Mouse (Mus musculus) limb, embryonic 15.5 days (tissue): ENCODE data around the gene Rdh9. TPM values are rescaled to one million over a fixed set of nuclear protein-coding genes. Genes with fewer than 3 reads are reported as not detected.
A peak's percentile ranks its signal among the peaks of the same experiment; 100 is the strongest.
"Not testable (repeated sequence)": the region's sequence is repeated elsewhere in the genome, so short reads cannot be mapped to it uniquely, and the experiment has no call there.

Source experiments
- ATAC-seq: fragments of 200-750 bp; cut with Nextera tagmentation; 2 replicates; pipeline ENCODE4 v1.8.0; 2017; ENCODE audit warnings: low read depth, moderate TSS enrichment; ENCODE audit not compliant: insufficient number of reproducible peaks, low FRiP score, low TSS enrichment
- H3K27ac ChIP-seq: fragments of 300-500 bp; sonication (generic); 2 replicates; pipeline ENCODE4 v1.5.1; 2015; ENCODE audit warnings: moderate library complexity, mild to moderate bottlenecking, inconsistent platforms
- H3K27me3 ChIP-seq: fragments of 300-500 bp; sonication (generic); 2 replicates; pipeline ENCODE4 v1.6.1; 2015; ENCODE audit warnings: inconsistent platforms
- H3K36me3 ChIP-seq: fragments of 300-500 bp; sonication (generic); 2 replicates; pipeline ENCODE4 v1.6.1; 2015; ENCODE audit warnings: inconsistent platforms
- H3K4me1 ChIP-seq: fragments of 300-500 bp; sonication (generic); 2 replicates; pipeline ENCODE4 v1.6.1; 2015; ENCODE audit warnings: inconsistent platforms
- H3K4me2 ChIP-seq: fragments of 300-500 bp; sonication (generic); 2 replicates; pipeline ENCODE4 v1.6.1; 2015; ENCODE audit warnings: mild to moderate bottlenecking, inconsistent platforms
- H3K4me3 ChIP-seq: fragments of 300-500 bp; sonication (generic); 2 replicates; pipeline ENCODE4 v1.5.1; 2015; ENCODE audit warnings: mild to moderate bottlenecking, inconsistent platforms
- H3K9ac ChIP-seq: fragments of 300-500 bp; sonication (generic); 2 replicates; pipeline ENCODE4 v1.6.1; 2015; ENCODE audit warnings: inconsistent platforms
- H3K9me3 ChIP-seq: fragments of 300-500 bp; sonication (generic); 2 replicates; pipeline ENCODE4 v1.6.1; 2016; ENCODE audit warnings: inconsistent platforms
- WGBS: fragments of 180-500 bp; shearing (Covaris S2); methylation state at CpG from one replicate; pipeline ENCODE4 v1.1.7; 2015; 5-methylcytosine and 5-hydroxymethylcytosine counted together
- polyA plus RNA-seq: library from polyadenylated mRNA; unstranded; fragments of >200 nt; fragmentation: Nextera tagmentation; extraction: Ambion mirVana; gene quantifications from 2 replicates; pipeline ENCODE4 v1.2.1, GENCODE M21; 2015

The Rdh9 gene
- polyA plus RNA-seq, 1 experiment from 2014 or later, result not detected

DNA sequence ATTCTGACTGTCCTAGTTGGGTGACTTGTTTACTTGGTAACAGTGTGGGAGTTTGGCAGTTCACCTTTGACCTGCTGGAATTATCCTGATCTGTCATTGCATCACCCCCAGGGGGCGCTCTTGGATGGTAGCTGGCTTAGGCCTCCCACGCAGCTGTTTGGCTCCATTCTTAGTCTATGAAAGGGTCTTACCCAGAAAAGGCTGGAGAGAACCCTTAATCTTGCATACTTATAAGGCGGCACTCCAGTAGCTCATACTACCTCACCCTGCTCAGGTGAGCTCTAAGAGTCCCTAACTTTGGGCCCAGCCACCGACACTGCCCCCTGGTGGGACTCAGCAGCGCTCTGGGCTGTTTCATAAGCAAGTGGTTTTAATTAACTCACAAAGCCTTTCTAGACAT lies 31.5 kb upstream of the Rdh9 start:
- no peak overlapping the region for H3K4me2 ChIP-seq
- H3K27me3 ChIP-seq, result no peaks in the 10 kb centered on the region
- H3K27ac ChIP-seq, result no peak overlapping the region
- H3K9me3 ChIP-seq, result no peaks in the 10 kb centered on the region
- WGBS, result 60% methylated on average over 5 of the region's 5 CpGs
- H3K4me1 ChIP-seq, result peaks cover 19% of the 10 kb centered on the region
- no peak for ATAC-seq
- no peak overlapping the region for H3K9ac ChIP-seq
- no peak overlapping the region for H3K4me3 ChIP-seq
- peaks cover 66% of the 10 kb centered on the region for H3K36me3 ChIP-seq

DNA sequence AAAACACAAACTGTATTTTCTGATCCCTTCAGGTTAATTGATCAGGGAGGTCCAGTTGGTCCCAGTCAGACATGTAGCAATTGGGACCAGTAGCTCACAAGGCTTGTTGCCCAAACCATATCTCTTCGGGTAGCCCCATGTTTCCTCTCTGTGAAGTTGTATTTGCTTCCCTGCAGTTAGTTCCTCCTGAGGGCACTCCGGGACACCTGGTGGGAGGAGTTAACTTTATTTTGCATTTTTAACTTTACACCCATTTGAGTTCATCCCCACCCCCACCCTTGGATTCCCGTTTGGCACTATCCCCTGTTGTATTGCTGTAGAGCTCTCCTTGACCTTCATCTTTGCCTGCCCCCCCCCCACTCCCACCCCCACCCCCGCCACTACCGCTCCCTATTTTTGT lies 30.3 kb upstream of the Rdh9 start:
- Histone ChIP-seq H3K9me3 (no peaks in the 10 kb centered on the region), H3K4me1 (peaks cover 9% of the 10 kb centered on the region), H3K27ac (no peak overlapping the region), H3K9ac (no peak overlapping the region), H3K4me2 (no peak overlapping the region), H3K27me3 (no peaks in the 10 kb centered on the region), H3K36me3 (peaks cover 66% of the 10 kb centered on the region), H3K4me3 (no peak overlapping the region)
- 70% methylated on average over 5 of the region's 5 CpGs for WGBS
- ATAC-seq, result no peak

DNA sequence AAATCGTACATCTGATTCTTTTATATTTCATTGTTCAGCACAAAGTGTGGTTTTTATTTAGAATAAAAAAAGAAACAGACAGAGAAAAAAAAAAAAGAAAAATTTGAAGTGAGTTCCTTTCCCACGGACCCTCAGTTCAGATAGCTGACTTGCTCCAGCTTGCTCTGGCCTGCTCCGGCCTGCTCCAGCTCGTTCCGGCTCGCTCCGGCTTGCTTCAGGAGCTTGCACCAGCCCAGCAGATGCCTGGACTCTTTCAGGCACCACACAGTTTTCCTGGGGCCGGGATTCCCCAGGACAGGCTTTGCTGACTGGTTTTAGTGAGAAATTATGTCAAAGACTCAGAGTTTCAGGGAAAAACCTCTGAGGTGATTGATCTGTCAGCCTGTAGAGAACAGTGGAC lies 28.9 kb upstream of the Rdh9 start:
- 82% methylated on average over 8 of the region's 8 CpGs for WGBS
- H3K27ac ChIP-seq, result no peak overlapping the region
- peaks cover 7% of the 10 kb centered on the region; the same call in 1 of the 2 replicates for H3K4me1 ChIP-seq
- H3K27me3 ChIP-seq, result no peaks in the 10 kb centered on the region
- H3K4me3 ChIP-seq, result no peak overlapping the region
- H3K9ac ChIP-seq, result no peak overlapping the region
- no peak for ATAC-seq
- no peaks in the 10 kb centered on the region for H3K9me3 ChIP-seq
- H3K36me3 ChIP-seq, result peaks cover 55% of the 10 kb centered on the region
- H3K4me2 ChIP-seq, result no peak overlapping the region

GRCm38 (mm10) chr10:127748847-127749612 lies 27.2 kb upstream of the Rdh9 start:
- H3K9ac ChIP-seq, result no peak overlapping the region
- H3K4me2 ChIP-seq, result no peak overlapping the region
- H3K9me3 ChIP-seq, result no peaks in the 10 kb centered on the region
- H3K4me1 ChIP-seq, result peaks cover 7% of the 10 kb centered on the region; the same call in 1 of the 2 replicates
- WGBS, result 10% methylated on average over 7 of the region's 8 CpGs
- H3K27me3 ChIP-seq, result no peaks in the 10 kb centered on the region
- peaks cover 37% of the 10 kb centered on the region for H3K36me3 ChIP-seq
- ATAC-seq, result no peak
- H3K27ac ChIP-seq, result no peak overlapping the region
- no peak overlapping the region for H3K4me3 ChIP-seq

DNA sequence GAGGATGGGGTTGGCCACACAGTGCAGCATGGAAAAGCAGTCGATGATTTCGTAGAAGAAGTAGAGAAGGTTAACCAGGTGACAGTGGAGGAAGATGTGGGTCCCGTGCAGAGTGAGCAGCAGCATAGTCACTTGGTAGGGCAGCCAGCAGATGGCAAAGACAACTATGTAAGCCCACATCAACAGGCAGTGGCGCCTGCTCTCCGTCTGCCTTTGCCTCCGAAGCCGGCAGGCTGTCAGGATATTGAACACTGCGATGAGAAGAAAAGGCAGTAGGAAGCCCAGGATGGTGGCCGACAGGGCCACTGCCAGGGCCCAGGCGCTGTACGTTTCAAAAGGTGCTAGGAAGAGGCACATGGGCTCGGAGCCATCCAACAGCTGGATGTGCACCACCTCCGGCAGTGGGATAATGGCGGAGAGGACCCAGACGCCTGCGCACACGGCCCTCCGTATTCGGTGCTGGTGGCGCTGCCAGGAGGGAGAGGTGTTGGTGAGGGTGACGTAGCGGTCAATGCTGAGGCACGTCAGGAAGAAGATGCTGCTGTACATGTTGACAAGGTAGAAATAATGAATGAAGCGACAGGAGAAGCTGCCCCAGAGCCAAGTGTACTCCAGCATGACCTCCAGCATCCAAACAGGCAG lies 25.9 kb upstream of the Rdh9 start:
- H3K27ac ChIP-seq, result no peak overlapping the region
- peak overlapping the region; percentile 25; the same call in 1 of the 2 replicates for H3K4me2 ChIP-seq
- no peak overlapping the region for H3K4me3 ChIP-seq
- no peak for ATAC-seq
- WGBS, result 55% methylated on average over 24 of the region's 24 CpGs
- no peaks in the 10 kb centered on the region for H3K27me3 ChIP-seq
- peaks cover 25% of the 10 kb centered on the region for H3K36me3 ChIP-seq
- H3K4me1 ChIP-seq, result peaks cover 7% of the 10 kb centered on the region; the same call in 1 of the 2 replicates
- H3K9me3 ChIP-seq, result no peaks in the 10 kb centered on the region
- no peak overlapping the region for H3K9ac ChIP-seq

- Histone ChIP-seq H3K27ac (no peak within 1 kb of the TSS), H3K4me1 (peaks cover 11% of the 10 kb centered on the region; the same call in 1 of the 2 replicates), H3K9ac (no peak within 1 kb of the TSS), H3K36me3 (peaks cover 14% of the 10 kb centered on the region), H3K4me3 (no peak within 1 kb of the TSS), H3K4me2 (0 out of 2 replicates have a peak within 1 kb of the TSS, but pooled peaks have one; percentile 25), H3K27me3 (no peaks in the 10 kb centered on the region), H3K9me3 (no peaks in the 10 kb centered on the region)
- no peak for ATAC-seq
- 42% methylated on average over 8 of the region's 8 CpGs for WGBS
Measured at GRCm38 (mm10) chr10:127751548-127751947, 24.6 kb upstream of the Rdh9 start, which contains the start of gene Gpr182. Gpr182 (minus strand) TSS chr10:127751732.

GRCm38 (mm10) chr10:127754566-127755166 lies 21.5 kb upstream of the Rdh9 start:
- H3K27ac ChIP-seq, result no peak overlapping the region
- 61% methylated on average over 6 of the region's 6 CpGs for WGBS
- H3K27me3 ChIP-seq, result no peaks in the 10 kb centered on the region
- no peak overlapping the region for H3K4me3 ChIP-seq
- H3K9me3 ChIP-seq, result no peaks in the 10 kb centered on the region
- no peak overlapping the region for H3K4me2 ChIP-seq
- H3K4me1 ChIP-seq, result peaks cover 5% of the 10 kb centered on the region; the same call in 1 of the 2 replicates
- ATAC-seq, result no peak
- no peak overlapping the region for H3K9ac ChIP-seq
- H3K36me3 ChIP-seq, result no peaks in the 10 kb centered on the region

DNA sequence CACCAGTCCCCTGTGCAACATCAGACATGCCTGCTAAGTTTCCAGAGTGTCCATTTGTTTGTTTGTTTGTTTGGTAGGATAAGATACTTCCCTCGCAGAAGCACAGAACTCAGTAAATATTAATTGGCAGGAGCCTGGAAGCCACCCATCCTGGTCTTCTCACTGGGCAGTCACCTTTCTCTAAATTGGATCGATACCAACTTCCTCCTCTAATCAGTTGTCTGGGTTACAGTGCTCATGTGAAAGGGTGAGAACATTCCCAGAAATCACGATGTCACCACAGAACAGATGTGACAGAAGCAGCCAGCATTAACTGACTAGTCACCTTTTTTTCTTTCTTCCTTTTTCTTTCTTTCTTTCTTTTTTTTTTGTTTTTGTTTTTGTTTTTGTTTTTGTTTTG lies 20.9 kb upstream of the Rdh9 start:
- WGBS, result 68% methylated on average over 3 of the region's 3 CpGs
- peaks cover 5% of the 10 kb centered on the region; the same call in 1 of the 2 replicates for H3K4me1 ChIP-seq
- H3K4me2 ChIP-seq, result no peak overlapping the region
- H3K27ac ChIP-seq, result no peak overlapping the region
- ATAC-seq, result no peak
- H3K9ac ChIP-seq, result no peak overlapping the region
- no peak overlapping the region for H3K4me3 ChIP-seq
- H3K36me3 ChIP-seq, result no peaks in the 10 kb centered on the region
- H3K27me3 ChIP-seq, result no peaks in the 10 kb centered on the region
- H3K9me3 ChIP-seq, result no peaks in the 10 kb centered on the region

GRCm38 (mm10) chr10:127755770-127756468 lies 20.3 kb upstream of the Rdh9 start:
- H3K4me3 ChIP-seq, result peak overlapping the region; percentile 7; the same call in 1 of the 2 replicates
- no peaks in the 10 kb centered on the region for H3K27me3 ChIP-seq
- H3K9ac ChIP-seq, result no peak overlapping the region
- peaks cover 5% of the 10 kb centered on the region; the same call in 1 of the 2 replicates for H3K4me1 ChIP-seq
- 45% methylated on average over 15 of the region's 18 CpGs for WGBS
- no peak for ATAC-seq
- no peaks in the 10 kb centered on the region for H3K36me3 ChIP-seq
- peak overlapping the region; percentile 34 for H3K4me2 ChIP-seq
- H3K27ac ChIP-seq, result no peak overlapping the region
- H3K9me3 ChIP-seq, result no peaks in the 10 kb centered on the region

- WGBS, result 61% methylated on average over 9 of the region's 9 CpGs
- H3K4me2 ChIP-seq, result no peak within 1 kb of the TSS
- no peak within 1 kb of the TSS for H3K27ac ChIP-seq
- H3K4me1 ChIP-seq, result peaks cover 5% of the 10 kb centered on the region; the same call in 1 of the 2 replicates
- no peak within 1 kb of the TSS for H3K4me3 ChIP-seq
- H3K36me3 ChIP-seq, result no peaks in the 10 kb centered on the region
- no peaks in the 10 kb centered on the region for H3K27me3 ChIP-seq
- no peaks in the 10 kb centered on the region for H3K9me3 ChIP-seq
- ATAC-seq, result no peak
- H3K9ac ChIP-seq, result no peak within 1 kb of the TSS
Measured at GRCm38 (mm10) chr10:127759181-127760110, 16.7 kb upstream of the Rdh9 start, which contains the start of the genes Rdh1 and Rdh16f1. Rdh1 (plus strand) TSS chr10:127759721. Rdh16f1 (plus strand) TSS chr10:127759787.

DNA sequence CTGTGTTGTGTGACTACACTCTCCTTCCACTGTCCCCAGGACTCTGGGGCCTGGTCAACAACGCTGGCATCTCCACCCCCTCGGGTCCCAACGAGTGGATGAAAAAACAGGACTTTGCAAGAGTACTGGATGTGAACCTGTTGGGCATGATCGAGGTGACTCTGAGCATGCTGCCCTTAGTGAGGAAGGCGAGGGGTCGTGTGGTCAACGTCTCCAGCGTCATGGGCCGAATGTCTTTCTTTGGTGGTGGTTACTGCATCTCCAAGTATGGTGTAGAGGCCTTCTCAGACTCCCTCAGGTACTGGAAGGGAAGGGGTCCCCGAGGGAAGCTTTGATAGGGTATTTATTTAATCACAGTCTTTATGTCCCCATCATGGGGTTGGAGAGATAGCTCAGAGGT lies 13.3 kb upstream of the Rdh9 start:
- H3K9me3 ChIP-seq, H3K4me1 ChIP-seq, H3K4me3 ChIP-seq, ATAC-seq, H3K9ac ChIP-seq, H3K4me2 ChIP-seq, H3K27me3 ChIP-seq, H3K27ac ChIP-seq, H3K36me3 ChIP-seq: not testable (repeated sequence)
- 80% methylated on average over 10 of the region's 10 CpGs for WGBS
